Mouse (Mus musculus) ES-E14 (cell line): Measurements from ENCODE around the gene Gm15737.

ENCODE experiments used
- CHD2 ChIP-seq: IDR thresholded peaks from 2 replicates; pipeline ENCODE4 v1.6.1; 2014; ENCODE audit warnings: mild to moderate bottlenecking, low read depth, low read length, inconsistent platforms
- HCFC1 ChIP-seq: IDR thresholded peaks from 2 replicates; pipeline ENCODE4 v1.6.1; 2012; ENCODE audit warnings: low read length, inconsistent platforms, borderline replicate concordance; ENCODE audit not compliant: insufficient read depth
- MAFK ChIP-seq: IDR thresholded peaks from 2 replicates; pipeline ENCODE4 v1.6.1; 2014; ENCODE audit warnings: mild to moderate bottlenecking, low read depth, low read length, inconsistent platforms; ENCODE audit not compliant: insufficient read depth
- ZC3H11A ChIP-seq: IDR thresholded peaks from 2 replicates; pipeline ENCODE4 v1.6.1; 2012; ENCODE audit warnings: low read depth, mild to moderate bottlenecking, inconsistent platforms, low read length, borderline replicate concordance
- ZNF384 ChIP-seq: IDR thresholded peaks from 2 replicates; pipeline ENCODE4 v1.6.1; 2012; ENCODE audit warnings: low read depth, low read length, inconsistent platforms

- no peak for TF ChIP-seq ZC3H11A
- TF ChIP-seq MAFK: no peak
- no peak for TF ChIP-seq HCFC1
- TF ChIP-seq CHD2: no peak
- TF ChIP-seq ZNF384: no peak
These were observed 22.5 kb upstream of the Gm15737 start for GRCm38 (mm10) chr6:92846614-92847013.
